Mouse (Mus musculus): ENCODE measurements around the gene Kcnab3.
A peak's percentile ranks its signal among the peaks of the same experiment; 100 is the strongest.
"Not testable (repeated sequence)": the region's sequence is repeated elsewhere in the genome, so short reads cannot be mapped to it uniquely, and the experiment has no call there.

Kcnab3 gene

GRCm38 (mm10) chr11:69325628-69326407 lies at the start of gene Kcnab3:
Kcnab3 (plus strand) TSS chr11:69326258.
- DNase-seq (ENCODE audit: low spot score): peak; percentile 86

GRCm38 (mm10) chr11:69277267-69277666 lies 48.8 kb upstream of the Kcnab3 start:
- no peak for DNase-seq (ENCODE audit: low spot score)

GRCm38 (mm10) chr11:69291111-69291510 lies 34.9 kb upstream of the Kcnab3 start:
- DNase-seq (ENCODE audit: low spot score): no peak

- DNase-seq (ENCODE audit: low spot score): no peak
Measured at GRCm38 (mm10) chr11:69295286-69295685, 30.8 kb upstream of the Kcnab3 start.

- DNase-seq (ENCODE audit: low spot score): no peak
Measured at GRCm38 (mm10) chr11:69297799-69298198, 28.3 kb upstream of the Kcnab3 start.

GRCm38 (mm10) chr11:69298231-69298630 lies 27.8 kb upstream of the Kcnab3 start:
- no peak for DNase-seq (ENCODE audit: low spot score)

- DNase-seq (ENCODE audit: low spot score): no peak
Measured at GRCm38 (mm10) chr11:69302817-69303216, 23.2 kb upstream of the Kcnab3 start.

GRCm38 (mm10) chr11:69305291-69305690 lies 20.8 kb upstream of the Kcnab3 start:
- no peak for DNase-seq (ENCODE audit: low spot score)

- DNase-seq (ENCODE audit: low spot score): no peak
Measured at GRCm38 (mm10) chr11:69306039-69306438, 20.0 kb upstream of the Kcnab3 start.

GRCm38 (mm10) chr11:69311266-69311665 lies 14.8 kb upstream of the Kcnab3 start:
- DNase-seq (ENCODE audit: low spot score): no peak

GRCm38 (mm10) chr11:69316361-69316760 lies 9.7 kb upstream of the Kcnab3 start:
- DNase-seq (ENCODE audit: low spot score): no peak

- not testable (repeated sequence) for DNase-seq (ENCODE audit: low spot score)
Measured at GRCm38 (mm10) chr11:69318000-69318399, 8.1 kb upstream of the Kcnab3 start.

GRCm38 (mm10) chr11:69321580-69321979 lies 4.5 kb upstream of the Kcnab3 start:
- DNase-seq (ENCODE audit: low spot score): no peak

- DNase-seq (ENCODE audit: low spot score): no peak
Measured at GRCm38 (mm10) chr11:69322010-69322409, 4.0 kb upstream of the Kcnab3 start.

- DNase-seq (ENCODE audit: low spot score): peak; percentile 23
Measured at GRCm38 (mm10) chr11:69322693-69323471, 3.2 kb upstream of the Kcnab3 start.

- DNase-seq (ENCODE audit: low spot score): peak; percentile 98
Measured at GRCm38 (mm10) chr11:69323667-69324111, 2.4 kb upstream of the Kcnab3 start, which contains the start of the genes Cntrob and Trappc1. Cntrob (minus strand) TSS chr11:69323775. Trappc1 (plus strand) TSS chr11:69323980.

GRCm38 (mm10) chr11:69324749-69325148 lies 1.3 kb upstream of the Kcnab3 start:
- no peak for DNase-seq (ENCODE audit: low spot score)

- DNase-seq (ENCODE audit: low spot score): no peak
Measured at GRCm38 (mm10) chr11:69326408-69327156, 524 bp downstream of the Kcnab3 start.

GRCm38 (mm10) chr11:69327157-69327442 lies 1.0 kb downstream of the Kcnab3 start:
- no peak for DNase-seq (ENCODE audit: low spot score)

- DNase-seq (ENCODE audit: low spot score): no peak
Measured at GRCm38 (mm10) chr11:69327648-69328047, 1.6 kb downstream of the Kcnab3 start.

GRCm38 (mm10) chr11:69328517-69328916 lies 2.5 kb downstream of the Kcnab3 start:
- no peak for DNase-seq (ENCODE audit: low spot score)

- DNase-seq (ENCODE audit: low spot score): no peak
Measured at GRCm38 (mm10) chr11:69331152-69331551, 5.1 kb downstream of the Kcnab3 start.

Measured in adipocyte (in vitro differentiated cells).